Comparison of ENCODE assay signal across 13 mouse cellular contexts in the genomic region with DNA sequence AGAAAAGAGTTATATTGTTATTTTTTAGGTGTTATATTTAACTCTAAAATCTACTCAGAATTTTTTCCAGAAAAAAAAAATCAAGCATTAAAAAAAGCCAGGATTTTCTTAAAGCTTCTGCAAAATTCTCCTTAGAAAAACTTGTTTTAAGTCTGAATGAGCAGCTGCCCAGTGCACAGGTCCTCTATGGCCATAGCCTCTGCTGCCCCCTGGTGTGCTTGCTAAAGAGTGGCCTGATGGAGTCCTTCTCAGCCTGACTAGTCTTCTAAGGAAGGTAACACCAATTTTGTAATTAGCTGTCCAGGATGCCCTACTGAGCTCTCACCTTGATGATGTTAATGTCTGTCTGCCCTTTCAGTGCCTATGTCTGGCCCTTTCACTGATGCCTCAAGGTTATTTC. TPM values are rescaled to one million over a fixed set of nuclear protein-coding genes. Genes with fewer than 3 reads are reported as not detected.
DNase-seq lines count a peak whose midpoint lies in the region; ATAC-seq and TF ChIP-seq lines count a peak whose summit lies in the region.
"Had no signal": no experiment of that assay in that cellular context is flagged by ENCODE, and none has a peak within 500 bp of the region (broad histone marks: within the 10 kb centered on the region; RNA-seq: fewer than 3 reads in every experiment).

No protein-coding gene starts in this region.

- peak; percentile 56 for TF ChIP-seq CTCF in liver, postnatal 0 days (IDR thresholded peaks at IDR 0.05; ENCODE audit: low read depth)

- H3K4me1 ChIP-seq in liver, postnatal 0 days (ENCODE audit: insufficient read depth): no peaks in the 10 kb centered on the region
- no peaks in the 10 kb centered on the region for H3K4me1 ChIP-seq in liver, embryonic 12.5 days
- H3K4me1 ChIP-seq: liver, embryonic 15.5 days had no signal

- no peak overlapping the region for H3K4me3 ChIP-seq in liver, postnatal 0 days (ENCODE audit: low read depth, low read length)
- no peak overlapping the region for H3K4me3 ChIP-seq in liver, embryonic 12.5 days
- H3K4me3 ChIP-seq: liver, embryonic 15.5 days had no signal

- peak; percentile 22 for DNase-seq in gastrocnemius, postnatal 10 days
- DNase-seq in gastrocnemius, adult 18-20 months (ENCODE audit: low spot score): no peak
- peak; percentile 32 for DNase-seq in liver, postnatal 0 days
- peak; percentile 27 for DNase-seq in NIH3T3 (ENCODE audit: low read depth)
- DNase-seq in layer of hippocampus, postnatal 14 days (ENCODE audit: low spot score in 2 of 2): no peak
- DNase-seq in ovary, adult 18-20 months (ENCODE audit: low spot score): no peak
- DNase-seq: adrenal gland, adult 2 months; cerebellum, postnatal 25 days had no signal

- H3K27ac ChIP-seq in liver, postnatal 0 days (ENCODE audit: low read depth): no peak overlapping the region
- H3K27ac ChIP-seq in liver, embryonic 12.5 days: no peak overlapping the region
- H3K27ac ChIP-seq: liver, embryonic 15.5 days had no signal

- H3K4me2 ChIP-seq in liver, postnatal 0 days (ENCODE audit: low read depth, low read length): no peak overlapping the region
- H3K4me2 ChIP-seq in liver, embryonic 12.5 days: no peak overlapping the region
- H3K4me2 ChIP-seq: liver, embryonic 15.5 days had no signal

- no peak overlapping the region for H3K9ac ChIP-seq in liver, postnatal 0 days (replicated peaks)
- no peak overlapping the region for H3K9ac ChIP-seq in liver, embryonic 12.5 days
- H3K9ac ChIP-seq: liver, embryonic 15.5 days had no signal

- ATAC-seq in liver, postnatal 0 days: no peak
- ATAC-seq in liver, embryonic 12.5 days: no peak
- 0 out of 2 replicates have a peak, but pooled peaks have one; percentile 50 for ATAC-seq in megakaryocyte-erythroid progenitor cell, adult 5-6 weeks (replicated peaks; ENCODE audit: low FRiP score, low TSS enrichment, poor library complexity, severe bottlenecking)

- TF ChIP-seq EP300 in liver, postnatal 0 days (IDR thresholded peaks at IDR 0.05; ENCODE audit: low read depth): no peak

- no peaks in the 10 kb centered on the region for H3K9me3 ChIP-seq in liver, postnatal 0 days (ENCODE audit: low read length)
- no peaks in the 10 kb centered on the region for H3K9me3 ChIP-seq in liver, embryonic 12.5 days (replicated peaks)
- H3K9me3 ChIP-seq: liver, embryonic 15.5 days had no signal

- no peaks in the 10 kb centered on the region for H3K36me3 ChIP-seq in liver, postnatal 0 days (replicated peaks; ENCODE audit: insufficient read depth, low read length)
- no peaks in the 10 kb centered on the region for H3K36me3 ChIP-seq in liver, embryonic 12.5 days
- H3K36me3 ChIP-seq: liver, embryonic 15.5 days had no signal

- H3K27me3 ChIP-seq in liver, postnatal 0 days (ENCODE audit: insufficient read depth, low read length): no peaks in the 10 kb centered on the region
- no peaks in the 10 kb centered on the region for H3K27me3 ChIP-seq in liver, embryonic 12.5 days (replicated peaks)
- H3K27me3 ChIP-seq: liver, embryonic 15.5 days had no signal

RNA-seq across cellular contexts. Expression of gene Ifng, which starts 29.5 kb away (rescaled TPM):
- not detected for total RNA-seq in gastrocnemius, postnatal 10 days (2021)
- total RNA-seq in gastrocnemius, adult 18-20 months (2021): not detected
- polyA plus RNA-seq in liver, postnatal 0 days (2015; fragmentation: Nextera tagmentation; extraction: Ambion mirVana): 0.08 TPM in 1 of 2 replicates, not detected in the other
- polyA plus RNA-seq in liver, embryonic 12.5 days (2016; fragmentation: Nextera tagmentation; extraction: Ambion mirVana): not detected in 2 replicates
- not detected in 2 replicates for total RNA-seq in megakaryocyte-erythroid progenitor cell, adult 5-6 weeks (2014; fragmentation: Nextera tagmentation)
- total RNA-seq in megakaryocyte-erythroid progenitor cell, adult 5-6 weeks (2017): 6.3 and 18.8 TPM in 2 replicates
- total RNA-seq in layer of hippocampus, postnatal 14 days (2021): not detected
- total RNA-seq: adrenal gland, adult 2 months; heart, postnatal 14 days; layer of hippocampus, adult 18-20 months had no signal
- polyA plus RNA-seq: adrenal gland, adult 2 months; liver, embryonic 15.5 days had no signal

RNA-seq across cellular contexts. Expression of gene Gm9049, which starts 57.5 kb away (rescaled TPM):
- not detected for total RNA-seq in gastrocnemius, postnatal 10 days (2021)
- total RNA-seq in gastrocnemius, adult 18-20 months (2021): not detected
- polyA plus RNA-seq in liver, postnatal 0 days (2015; fragmentation: Nextera tagmentation; extraction: Ambion mirVana): not detected in 2 replicates
- polyA plus RNA-seq in liver, embryonic 12.5 days (2016; fragmentation: Nextera tagmentation; extraction: Ambion mirVana): 0.05 TPM in 1 of 2 replicates, not detected in the other
- total RNA-seq in megakaryocyte-erythroid progenitor cell, adult 5-6 weeks (2014; fragmentation: Nextera tagmentation): 0.09 TPM in 1 of 2 replicates, not detected in the other
- total RNA-seq in megakaryocyte-erythroid progenitor cell, adult 5-6 weeks (2017): 0.08 TPM in 1 of 2 replicates, not detected in the other
- not detected for total RNA-seq in layer of hippocampus, postnatal 14 days (2021)
- total RNA-seq: adrenal gland, adult 2 months; heart, postnatal 14 days had no signal
- polyA plus RNA-seq: adrenal gland, adult 2 months; liver, embryonic 15.5 days had no signal

Comparison
In these comparisons a context has a peak if more than half of its experiments do, and no peak if none do; other contexts are left out.
1. DNase-seq: peak in gastrocnemius, postnatal 10 days (single experiment), liver, postnatal 0 days (single experiment) and NIH3T3 (single experiment); none in gastrocnemius, adult 18-20 months (single experiment), layer of hippocampus, postnatal 14 days (0 of 2) and ovary, adult 18-20 months (single experiment).